Mouse (Mus musculus): ENCODE data around the gene Mon1a. TPM values are rescaled to one million over a fixed set of nuclear protein-coding genes. Genes with fewer than 3 reads are reported as not detected.

Mon1a gene
- polyA plus RNA-seq (2016; fragmentation: Nextera tagmentation; extraction: Ambion mirVana), result 11.3 and 14.1 TPM in 2 replicates

- no peaks in the 10 kb centered on the region for H3K27me3 ChIP-seq
- 1% methylated on average over 28 of the region's 28 CpGs for WGBS
- ATAC-seq (ENCODE audit: insufficient number of reproducible peaks, insufficient read depth, low FRiP score, low TSS enrichment), result peak; percentile 90
- peak within 1 kb of the TSS; percentile 78 for H3K9ac ChIP-seq
- H3K36me3 ChIP-seq, result no peaks in the 10 kb centered on the region
- H3K4me1 ChIP-seq, result peaks cover 7% of the 10 kb centered on the region; the same call in 1 of the 2 replicates
- 0 out of 2 replicates have a peak within 1 kb of the TSS, but pooled peaks have one; percentile 48 for H3K27ac ChIP-seq
- H3K4me2 ChIP-seq (replicated peaks), result peak within 1 kb of the TSS; percentile 76
- no peaks in the 10 kb centered on the region for H3K9me3 ChIP-seq
- peak within 1 kb of the TSS; percentile 81 for H3K4me3 ChIP-seq
Measured at GRCm38 (mm10) chr9:107887804-107888266, at the start of gene Mon1a. Mon1a (plus strand) TSS chr9:107888151.

- Histone ChIP-seq H3K4me1 (no peaks in the 10 kb centered on the region), H3K36me3 (peaks cover 15% of the 10 kb centered on the region), H3K9ac (no peak overlapping the region), H3K4me3 (no peak overlapping the region), H3K4me2 (replicated peaks) (no peak overlapping the region), H3K27ac (no peak overlapping the region), H3K27me3 (no peaks in the 10 kb centered on the region), H3K9me3 (no peaks in the 10 kb centered on the region)
- no peak for ATAC-seq (ENCODE audit: insufficient number of reproducible peaks, insufficient read depth, low FRiP score, low TSS enrichment)
- WGBS, result 97% methylated on average over 1 of the region's 1 CpGs
Measured at GRCm38 (mm10) chr9:107838869-107839268, 49.1 kb upstream of the Mon1a start.

- Histone ChIP-seq H3K27me3 (no peaks in the 10 kb centered on the region), H3K4me3 (no peak overlapping the region), H3K4me2 (replicated peaks) (no peak overlapping the region), H3K4me1 (no peaks in the 10 kb centered on the region), H3K9me3 (no peaks in the 10 kb centered on the region), H3K27ac (no peak overlapping the region), H3K9ac (no peak overlapping the region), H3K36me3 (peaks cover 14% of the 10 kb centered on the region)
- no peak for ATAC-seq (ENCODE audit: insufficient number of reproducible peaks, insufficient read depth, low FRiP score, low TSS enrichment)
- 98% methylated on average over 2 of the region's 2 CpGs for WGBS
Measured at GRCm38 (mm10) chr9:107842709-107843108, 45.2 kb upstream of the Mon1a start.

- Histone ChIP-seq H3K9me3 (no peaks in the 10 kb centered on the region), H3K36me3 (peaks cover 36% of the 10 kb centered on the region), H3K4me1 (no peaks in the 10 kb centered on the region), H3K4me3 (no peak overlapping the region), H3K27ac (no peak overlapping the region), H3K9ac (no peak overlapping the region), H3K27me3 (no peaks in the 10 kb centered on the region), H3K4me2 (replicated peaks) (no peak overlapping the region)
- no peak for ATAC-seq (ENCODE audit: insufficient number of reproducible peaks, insufficient read depth, low FRiP score, low TSS enrichment)
- 96% methylated on average over 7 of the region's 7 CpGs for WGBS
Measured at GRCm38 (mm10) chr9:107848922-107849321, 39.0 kb upstream of the Mon1a start.

GRCm38 (mm10) chr9:107858343-107858742 is 29.6 kb upstream of the Mon1a start:
- ATAC-seq (ENCODE audit: insufficient number of reproducible peaks, insufficient read depth, low FRiP score, low TSS enrichment), result no peak
- Histone ChIP-seq H3K9me3 (no peaks in the 10 kb centered on the region), H3K27me3 (no peaks in the 10 kb centered on the region), H3K9ac (no peak overlapping the region), H3K27ac (no peak overlapping the region), H3K36me3 (peaks cover 30% of the 10 kb centered on the region), H3K4me2 (replicated peaks) (no peak overlapping the region), H3K4me3 (no peak overlapping the region), H3K4me1 (no peaks in the 10 kb centered on the region)
- WGBS, result 98% methylated on average over 3 of the region's 3 CpGs

- no peak overlapping the region for H3K9ac ChIP-seq
- no peaks in the 10 kb centered on the region for H3K9me3 ChIP-seq
- no peak overlapping the region for H3K27ac ChIP-seq
- no peaks in the 10 kb centered on the region for H3K27me3 ChIP-seq
- H3K36me3 ChIP-seq, result peaks cover 5% of the 10 kb centered on the region; the same call in 1 of the 2 replicates
- WGBS, result 79% methylated on average over 1 of the region's 1 CpGs
- no peak for ATAC-seq (ENCODE audit: insufficient number of reproducible peaks, insufficient read depth, low FRiP score, low TSS enrichment)
- no peak overlapping the region for H3K4me3 ChIP-seq
- H3K4me2 ChIP-seq (replicated peaks), result no peak overlapping the region
- no peaks in the 10 kb centered on the region for H3K4me1 ChIP-seq
Measured at GRCm38 (mm10) chr9:107864493-107864892, 23.5 kb upstream of the Mon1a start.

GRCm38 (mm10) chr9:107866081-107866480 is 21.9 kb upstream of the Mon1a start:
- peaks cover 4% of the 10 kb centered on the region; the same call in 1 of the 2 replicates for H3K36me3 ChIP-seq
- H3K9me3 ChIP-seq, result no peaks in the 10 kb centered on the region
- H3K4me2 ChIP-seq (replicated peaks), result no peak overlapping the region
- H3K4me3 ChIP-seq, result no peak overlapping the region
- no peak overlapping the region for H3K9ac ChIP-seq
- no peaks in the 10 kb centered on the region for H3K4me1 ChIP-seq
- H3K27me3 ChIP-seq, result no peaks in the 10 kb centered on the region
- WGBS, result 99% methylated on average over 2 of the region's 2 CpGs
- no peak for ATAC-seq (ENCODE audit: insufficient number of reproducible peaks, insufficient read depth, low FRiP score, low TSS enrichment)
- H3K27ac ChIP-seq, result no peak overlapping the region

GRCm38 (mm10) chr9:107872350-107873098 is 15.4 kb upstream of the Mon1a start:
- Histone ChIP-seq H3K4me1 (peaks cover 7% of the 10 kb centered on the region; the same call in 1 of the 2 replicates), H3K27me3 (no peaks in the 10 kb centered on the region), H3K27ac (peak overlapping the region; percentile 93), H3K9ac (peak overlapping the region; percentile 99), H3K9me3 (no peaks in the 10 kb centered on the region), H3K4me2 (replicated peaks) (peak overlapping the region; percentile 73), H3K36me3 (0 out of 2 replicates have a peak, but pooled peaks cover 4% of the 10 kb centered on the region), H3K4me3 (peak overlapping the region; percentile 99)
- ATAC-seq (ENCODE audit: insufficient number of reproducible peaks, insufficient read depth, low FRiP score, low TSS enrichment), result peak; percentile 99
- WGBS, result under 1% methylated on average over 80 of the region's 80 CpGs

- no peaks in the 10 kb centered on the region for H3K9me3 ChIP-seq
- H3K9ac ChIP-seq, result peak within 1 kb of the TSS; percentile 99
- peak within 1 kb of the TSS; percentile 93 for H3K27ac ChIP-seq
- no peaks in the 10 kb centered on the region for H3K27me3 ChIP-seq
- 0 out of 2 replicates have a peak, but pooled peaks cover 4% of the 10 kb centered on the region for H3K36me3 ChIP-seq
- peak within 1 kb of the TSS; percentile 99 for H3K4me3 ChIP-seq
- peaks cover 7% of the 10 kb centered on the region; the same call in 1 of the 2 replicates for H3K4me1 ChIP-seq
- ATAC-seq (ENCODE audit: insufficient number of reproducible peaks, insufficient read depth, low FRiP score, low TSS enrichment), result no peak
- H3K4me2 ChIP-seq (replicated peaks), result peak within 1 kb of the TSS; percentile 73
- 10% methylated on average over 14 of the region's 14 CpGs for WGBS
Measured at GRCm38 (mm10) chr9:107873137-107873536, 14.8 kb upstream of the Mon1a start, which contains the start of gene Rbm6. Rbm6 (minus strand) TSS chr9:107873237.

GRCm38 (mm10) chr9:107880411-107880810 is 7.5 kb upstream of the Mon1a start:
- Histone ChIP-seq H3K9me3 (no peaks in the 10 kb centered on the region), H3K9ac (no peak overlapping the region), H3K4me3 (no peak overlapping the region), H3K27ac (no peak overlapping the region), H3K36me3 (no peaks in the 10 kb centered on the region), H3K27me3 (no peaks in the 10 kb centered on the region), H3K4me2 (replicated peaks) (no peak overlapping the region), H3K4me1 (no peaks in the 10 kb centered on the region)
- ATAC-seq (ENCODE audit: insufficient number of reproducible peaks, insufficient read depth, low FRiP score, low TSS enrichment), result no peak
- 69% methylated on average over 4 of the region's 4 CpGs for WGBS

- Histone ChIP-seq H3K4me2 (replicated peaks) (peak overlapping the region; percentile 76), H3K27ac (0 out of 2 replicates have a peak overlapping the region, but pooled peaks have one; percentile 48), H3K36me3 (no peaks in the 10 kb centered on the region), H3K4me1 (peaks cover 7% of the 10 kb centered on the region; the same call in 1 of the 2 replicates), H3K9me3 (no peaks in the 10 kb centered on the region), H3K9ac (peak overlapping the region; percentile 78), H3K4me3 (peak overlapping the region; percentile 81), H3K27me3 (no peaks in the 10 kb centered on the region)
- ATAC-seq (ENCODE audit: insufficient number of reproducible peaks, insufficient read depth, low FRiP score, low TSS enrichment), result peak; percentile 30
- WGBS, result under 1% methylated on average over 18 of the region's 18 CpGs
Measured at GRCm38 (mm10) chr9:107888267-107888850, 408 bp downstream of the Mon1a start.
